Mouse (Mus musculus): ENCODE results near the gene Rabgap1l. TPM values are rescaled to one million over a fixed set of nuclear protein-coding genes. Genes with fewer than 3 reads are reported as not detected.

Rabgap1l gene
- polyA plus RNA-seq (2012; rRNA removed), result 14.0 and 14.7 TPM in 2 replicates

GRCm38 (mm10) chr1:160792686-160793355, at the start of gene Rabgap1l:
Gene Rabgap1l (minus strand): TSS chr1:160793211.

GRCm38 (mm10) chr1:160212703-160213669, 580.0 kb downstream of the Rabgap1l start, which contains the start of gene Cacybp:
Gene Cacybp (minus strand): TSS chr1:160212875.

GRCm38 (mm10) chr1:160194529-160195336, 598.3 kb downstream of the Rabgap1l start, which contains the start of gene Mrps14:
Gene Mrps14 (plus strand): TSS chr1:160195215.

Other genes with a start within 250 kb of the Rabgap1l start
- 3.1 and 3.2 TPM in 2 replicates for gene Rc3h1, start 113.2 kb upstream of the Rabgap1l start, polyA plus RNA-seq (2012; rRNA removed)
- gene Serpinc1, start 185.4 kb upstream of the Rabgap1l start, polyA plus RNA-seq (2012; rRNA removed), result 1,592 and 1,711 TPM in 2 replicates
- 1.0 and 1.2 TPM in 2 replicates for gene Zbtb37, start 241.6 kb upstream of the Rabgap1l start, polyA plus RNA-seq (2012; rRNA removed)

Data from liver, embryonic 18 days (tissue).